Mouse (Mus musculus): ENCODE measurements at regions not wholly inside any gene's neighbourhood (a gene's known extent, or its start where the extent isn't known, plus 50 kb on each side); places are given as distances from the start of the nearest gene placed in this dataset.

- no peak for DNase-seq (ENCODE audit: low read depth, low spot score)
Measured at GRCm38 (mm10) chr3:151160516-151160915, 277.2 kb upstream of the Adgrl4 start.

- no peak for DNase-seq (ENCODE audit: low read depth, low spot score)
Measured at GRCm38 (mm10) chr3:151182132-151182531, 255.6 kb upstream of the Adgrl4 start.

- no peak for DNase-seq (ENCODE audit: low read depth, low spot score)
Measured at GRCm38 (mm10) chr3:151192092-151192491, 245.6 kb upstream of the Adgrl4 start.

- DNase-seq (ENCODE audit: low read depth, low spot score), result no peak
Measured at GRCm38 (mm10) chr3:151210978-151211377, 226.7 kb upstream of the Adgrl4 start.

GRCm38 (mm10) chr3:151216764-151217502, 220.8 kb upstream of the Adgrl4 start:
- no peak for DNase-seq (ENCODE audit: low read depth, low spot score)

- DNase-seq (ENCODE audit: low read depth, low spot score), result peak; percentile 3
Measured at GRCm38 (mm10) chr3:151222407-151222806, 215.3 kb upstream of the Adgrl4 start.

GRCm38 (mm10) chr3:151252458-151252857, 185.2 kb upstream of the Adgrl4 start:
- no peak for DNase-seq (ENCODE audit: low read depth, low spot score)

GRCm38 (mm10) chr3:151262821-151263220, 174.9 kb upstream of the Adgrl4 start:
- DNase-seq (ENCODE audit: low read depth, low spot score), result no peak

GRCm38 (mm10) chr3:151265658-151266057, 172.0 kb upstream of the Adgrl4 start:
- no peak for DNase-seq (ENCODE audit: low read depth, low spot score)

GRCm38 (mm10) chr3:151269514-151269913, 168.2 kb upstream of the Adgrl4 start:
- DNase-seq (ENCODE audit: low read depth, low spot score), result no peak

- no peak for DNase-seq (ENCODE audit: low read depth, low spot score)
Measured at GRCm38 (mm10) chr3:151283829-151284228, 153.9 kb upstream of the Adgrl4 start.

- DNase-seq (ENCODE audit: low read depth, low spot score), result no peak
Measured at GRCm38 (mm10) chr3:151293981-151294605, 143.6 kb upstream of the Adgrl4 start.

- DNase-seq (ENCODE audit: low read depth, low spot score), result no peak
Measured at GRCm38 (mm10) chr3:151294606-151295005, 143.1 kb upstream of the Adgrl4 start.

- DNase-seq (ENCODE audit: low read depth, low spot score), result no peak
Measured at GRCm38 (mm10) chr3:151295027-151295426, 142.7 kb upstream of the Adgrl4 start.

- DNase-seq (ENCODE audit: low read depth, low spot score), result no peak
Measured at GRCm38 (mm10) chr3:151298325-151298724, 139.4 kb upstream of the Adgrl4 start.

GRCm38 (mm10) chr3:151305402-151305801, 132.3 kb upstream of the Adgrl4 start:
- DNase-seq (ENCODE audit: low read depth, low spot score), result no peak

- no peak for DNase-seq (ENCODE audit: low read depth, low spot score)
Measured at GRCm38 (mm10) chr3:151307975-151308374, 129.7 kb upstream of the Adgrl4 start.

- no peak for DNase-seq (ENCODE audit: low read depth, low spot score)
Measured at GRCm38 (mm10) chr3:151323835-151324234, 113.9 kb upstream of the Adgrl4 start.

GRCm38 (mm10) chr3:151329801-151330200, 107.9 kb upstream of the Adgrl4 start:
- DNase-seq (ENCODE audit: low read depth, low spot score), result no peak

GRCm38 (mm10) chr3:151331906-151332305, 105.8 kb upstream of the Adgrl4 start:
- no peak for DNase-seq (ENCODE audit: low read depth, low spot score)

- DNase-seq (ENCODE audit: low read depth, low spot score), result no peak
Measured at GRCm38 (mm10) chr3:151332317-151332687, 105.4 kb upstream of the Adgrl4 start.

- no peak for DNase-seq (ENCODE audit: low read depth, low spot score)
Measured at GRCm38 (mm10) chr3:151332688-151333452, 104.8 kb upstream of the Adgrl4 start.

Measured in retina, postnatal 7 days (tissue).